Mouse (Mus musculus): ENCODE results near the gene Mansc4. TPM values are rescaled to one million over a fixed set of nuclear protein-coding genes. Genes with fewer than 3 reads are reported as not detected.

Mansc4 gene
- polyA plus RNA-seq (2015; fragmentation: Nextera tagmentation; extraction: Ambion mirVana), result 0.97 and 0.99 TPM in 2 replicates

DNA sequence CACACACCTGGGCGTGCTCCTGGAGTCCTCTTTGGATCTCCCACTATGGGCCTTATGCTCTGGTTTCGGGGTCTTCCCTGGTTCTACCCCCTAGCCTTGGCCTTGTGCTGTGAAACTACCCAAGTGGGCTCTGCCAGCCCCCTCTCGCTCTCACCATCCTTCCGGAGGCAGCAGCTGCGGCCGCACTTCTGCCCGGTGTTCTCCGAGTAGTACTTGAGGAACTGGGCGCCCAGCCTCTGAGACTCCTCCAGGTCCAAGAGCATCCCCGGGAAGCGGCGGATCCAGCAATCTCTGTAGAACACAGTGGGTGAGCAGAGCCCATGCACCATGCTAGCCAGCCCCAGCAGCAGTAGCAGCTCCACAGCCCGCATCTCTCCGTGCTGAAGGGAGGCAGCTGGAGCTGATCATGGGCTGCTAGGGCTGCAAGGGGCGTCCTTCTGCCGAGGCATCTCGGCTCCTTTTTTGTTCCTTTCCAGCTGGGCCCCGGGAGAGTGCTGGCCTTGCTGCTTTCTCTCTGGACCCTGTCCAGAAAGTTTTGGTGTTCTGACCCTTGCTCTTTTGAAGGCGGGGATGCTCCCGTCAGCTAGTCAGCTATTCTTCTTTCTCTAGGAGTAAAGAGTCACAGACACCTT is at the start of gene Mansc4:
TSS of gene Mansc4 (minus strand) at position 439 of the 632 bp plus-strand sequence.
- peak within 1 kb of the TSS; percentile 58 for H3K9ac ChIP-seq
- no peaks in the 10 kb centered on the region for H3K36me3 ChIP-seq
- no peak for ATAC-seq (ENCODE audit: low FRiP score)
- no peak within 1 kb of the TSS for H3K27ac ChIP-seq
- H3K27me3 ChIP-seq, result 0 out of 2 replicates have a peak, but pooled peaks cover 10% of the 10 kb centered on the region
- WGBS, result 7% methylated on average over 20 of the region's 20 CpGs
- H3K9me3 ChIP-seq, result no peaks in the 10 kb centered on the region
- peak within 1 kb of the TSS; percentile 56 for H3K4me2 ChIP-seq
- peaks cover 19% of the 10 kb centered on the region for H3K4me1 ChIP-seq (replicated peaks)
- H3K4me3 ChIP-seq, result peak within 1 kb of the TSS; percentile 27

DNA sequence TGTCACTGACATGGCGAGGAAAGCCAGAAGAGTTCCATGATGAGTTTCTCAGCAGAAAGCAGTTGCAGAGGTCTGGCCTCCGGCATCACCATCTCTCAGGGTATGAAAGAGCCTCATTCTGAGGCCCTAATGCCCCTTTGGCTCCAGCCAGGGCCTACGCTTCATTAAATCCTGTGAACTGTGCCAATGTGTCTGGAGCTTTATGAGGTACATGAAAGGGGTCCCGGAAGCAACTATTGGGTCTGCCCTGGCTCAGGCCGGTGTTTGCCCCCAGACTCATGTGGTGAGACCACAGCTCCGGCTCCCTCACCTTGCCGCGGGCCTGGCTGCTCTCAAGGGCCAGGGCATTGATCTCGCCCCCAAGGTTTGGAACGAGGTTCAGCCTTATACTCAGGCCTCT is 40.4 kb upstream of the Mansc4 start:
- H3K36me3 ChIP-seq, result no peaks in the 10 kb centered on the region
- ATAC-seq (ENCODE audit: low FRiP score), result no peak
- no peak overlapping the region for H3K9ac ChIP-seq
- H3K9me3 ChIP-seq, result no peaks in the 10 kb centered on the region
- no peak overlapping the region for H3K4me3 ChIP-seq
- no peaks in the 10 kb centered on the region for H3K4me1 ChIP-seq (replicated peaks)
- H3K4me2 ChIP-seq, result no peak overlapping the region
- WGBS, result 93% methylated on average over 10 of the region's 10 CpGs
- no peaks in the 10 kb centered on the region for H3K27me3 ChIP-seq
- no peak overlapping the region for H3K27ac ChIP-seq

DNA sequence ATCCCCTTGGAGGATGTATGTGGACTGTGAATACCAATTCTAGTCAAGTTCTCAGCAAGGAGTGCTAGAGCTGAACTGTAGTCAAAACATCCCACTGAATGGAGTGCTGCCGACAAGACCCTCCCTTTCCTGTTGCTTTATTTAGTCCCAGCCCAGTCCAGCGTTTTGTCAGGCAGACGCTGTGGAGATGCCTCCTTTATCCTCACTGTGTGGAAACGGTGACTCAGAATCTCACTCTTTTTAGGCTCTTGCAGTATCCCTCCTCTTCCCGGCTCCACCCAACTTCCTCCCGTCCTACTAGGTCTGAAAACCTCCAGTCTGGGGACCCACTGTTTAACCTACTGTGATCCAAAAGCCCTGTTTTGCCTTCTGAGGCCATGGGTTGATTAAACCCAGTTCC is 34.5 kb upstream of the Mansc4 start:
- 60% methylated on average over 6 of the region's 6 CpGs for WGBS
- ATAC-seq (ENCODE audit: low FRiP score), result no peak
- Histone ChIP-seq H3K4me2 (no peak overlapping the region), H3K9me3 (no peaks in the 10 kb centered on the region), H3K4me1 (replicated peaks) (no peaks in the 10 kb centered on the region), H3K27ac (no peak overlapping the region), H3K9ac (no peak overlapping the region), H3K36me3 (no peaks in the 10 kb centered on the region), H3K4me3 (no peak overlapping the region), H3K27me3 (no peaks in the 10 kb centered on the region)

DNA sequence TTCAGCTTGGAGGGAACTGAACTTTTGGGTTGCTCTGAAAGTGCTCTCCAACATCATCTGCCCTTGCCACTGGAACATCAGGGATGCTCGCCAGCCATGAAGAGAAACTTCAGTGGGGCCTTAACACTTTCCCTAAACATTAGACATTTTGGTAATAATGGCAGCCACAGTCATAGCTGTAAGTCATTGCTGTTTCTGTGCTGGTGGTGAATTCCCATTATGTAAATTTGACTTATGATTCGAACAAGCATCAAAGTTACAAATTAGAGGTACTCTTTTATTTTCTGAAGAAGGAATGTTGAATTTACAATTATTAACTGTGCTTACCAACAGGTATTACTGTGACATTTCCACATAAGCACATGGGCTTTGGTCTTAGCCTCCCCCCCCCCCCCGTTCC is 31.4 kb upstream of the Mansc4 start:
- no peak overlapping the region for H3K9ac ChIP-seq
- no peaks in the 10 kb centered on the region for H3K36me3 ChIP-seq
- H3K27ac ChIP-seq, result no peak overlapping the region
- no peaks in the 10 kb centered on the region for H3K27me3 ChIP-seq
- ATAC-seq (ENCODE audit: low FRiP score), result no peak
- H3K4me1 ChIP-seq (replicated peaks), result no peaks in the 10 kb centered on the region
- H3K4me2 ChIP-seq, result no peak overlapping the region
- 91% methylated on average over 3 of the region's 3 CpGs for WGBS
- H3K4me3 ChIP-seq, result no peak overlapping the region
- H3K9me3 ChIP-seq, result no peaks in the 10 kb centered on the region

DNA sequence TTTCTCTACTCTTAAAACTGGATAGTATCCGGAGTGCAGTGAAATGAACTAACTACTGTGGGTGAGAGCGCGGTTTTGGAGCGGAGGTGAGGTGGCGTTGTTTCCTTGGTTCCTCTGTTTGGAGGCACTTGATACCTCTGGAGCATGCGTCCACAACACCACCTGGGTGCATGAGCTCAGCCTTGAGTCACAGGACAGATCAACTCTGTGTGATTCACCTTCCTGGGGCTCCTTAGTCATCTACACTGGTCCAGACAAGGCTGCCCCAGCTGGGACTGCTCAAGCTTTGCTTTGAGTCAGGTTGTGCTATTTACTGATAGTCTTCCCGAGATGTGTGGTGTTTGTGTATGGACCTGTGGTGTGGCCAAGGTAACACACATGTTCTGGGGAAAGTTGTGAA is 30.9 kb upstream of the Mansc4 start:
- no peaks in the 10 kb centered on the region for H3K4me1 ChIP-seq (replicated peaks)
- H3K27ac ChIP-seq, result no peak overlapping the region
- ATAC-seq (ENCODE audit: low FRiP score), result no peak
- H3K9ac ChIP-seq, result no peak overlapping the region
- no peaks in the 10 kb centered on the region for H3K9me3 ChIP-seq
- H3K36me3 ChIP-seq, result no peaks in the 10 kb centered on the region
- no peaks in the 10 kb centered on the region for H3K27me3 ChIP-seq
- H3K4me2 ChIP-seq, result no peak overlapping the region
- WGBS, result 97% methylated on average over 7 of the region's 7 CpGs
- H3K4me3 ChIP-seq, result no peak overlapping the region

DNA sequence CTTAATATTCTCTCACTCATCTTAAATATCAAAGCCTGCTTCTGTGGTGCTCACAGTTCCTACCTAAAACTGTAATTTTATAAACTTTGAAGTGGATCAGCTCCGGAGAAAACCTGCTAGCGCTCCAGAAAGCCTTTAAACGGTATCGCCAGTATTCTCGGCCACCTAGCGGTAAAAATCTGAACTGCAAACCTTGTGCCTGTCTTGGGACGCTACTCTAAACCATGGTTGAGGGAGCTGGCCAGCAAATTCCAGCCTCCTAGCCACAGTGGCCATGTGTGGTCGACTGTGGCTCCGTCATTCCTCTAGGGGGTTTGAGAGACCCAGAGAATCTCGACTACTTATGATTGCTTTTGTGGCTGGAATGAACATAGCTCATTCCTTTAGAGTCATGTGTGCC is 29.7 kb upstream of the Mansc4 start:
- H3K4me1 ChIP-seq (replicated peaks), result no peaks in the 10 kb centered on the region
- H3K27ac ChIP-seq, result no peak overlapping the region
- H3K36me3 ChIP-seq, result peaks cover under 1% of the 10 kb centered on the region; the same call in 1 of the 2 replicates
- ATAC-seq (ENCODE audit: low FRiP score), result no peak
- H3K9ac ChIP-seq, result no peak overlapping the region
- H3K4me3 ChIP-seq, result no peak overlapping the region
- no peaks in the 10 kb centered on the region for H3K9me3 ChIP-seq
- no peaks in the 10 kb centered on the region for H3K27me3 ChIP-seq
- WGBS, result 13% methylated on average over 10 of the region's 10 CpGs
- no peak overlapping the region for H3K4me2 ChIP-seq

DNA sequence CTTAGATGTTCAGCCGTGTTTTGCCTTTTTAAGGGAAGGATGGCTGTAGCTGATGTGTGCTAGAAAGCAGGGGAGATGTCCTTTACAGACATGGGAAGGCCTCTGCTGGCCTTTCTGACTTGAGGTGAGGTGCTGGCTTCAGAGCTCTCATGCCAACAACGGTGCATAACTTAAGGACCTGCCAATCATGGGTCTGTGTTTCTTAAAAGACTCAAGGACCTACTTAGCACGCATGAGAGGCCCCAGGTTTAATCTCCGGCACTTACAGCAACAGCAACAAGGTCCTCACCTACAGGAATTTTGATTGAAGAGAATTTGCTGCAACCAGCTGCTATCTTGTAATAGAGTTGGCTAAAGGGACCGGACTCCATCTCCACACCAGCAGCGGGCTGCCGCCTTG is 22.5 kb upstream of the Mansc4 start:
- H3K9me3 ChIP-seq, result no peaks in the 10 kb centered on the region
- H3K4me1 ChIP-seq (replicated peaks), result no peaks in the 10 kb centered on the region
- peaks cover 58% of the 10 kb centered on the region for H3K36me3 ChIP-seq
- H3K9ac ChIP-seq, result no peak overlapping the region
- no peak for ATAC-seq (ENCODE audit: low FRiP score)
- H3K4me2 ChIP-seq, result no peak overlapping the region
- WGBS, result 92% methylated on average over 7 of the region's 7 CpGs
- H3K4me3 ChIP-seq, result no peak overlapping the region
- H3K27me3 ChIP-seq, result no peaks in the 10 kb centered on the region
- H3K27ac ChIP-seq, result no peak overlapping the region

DNA sequence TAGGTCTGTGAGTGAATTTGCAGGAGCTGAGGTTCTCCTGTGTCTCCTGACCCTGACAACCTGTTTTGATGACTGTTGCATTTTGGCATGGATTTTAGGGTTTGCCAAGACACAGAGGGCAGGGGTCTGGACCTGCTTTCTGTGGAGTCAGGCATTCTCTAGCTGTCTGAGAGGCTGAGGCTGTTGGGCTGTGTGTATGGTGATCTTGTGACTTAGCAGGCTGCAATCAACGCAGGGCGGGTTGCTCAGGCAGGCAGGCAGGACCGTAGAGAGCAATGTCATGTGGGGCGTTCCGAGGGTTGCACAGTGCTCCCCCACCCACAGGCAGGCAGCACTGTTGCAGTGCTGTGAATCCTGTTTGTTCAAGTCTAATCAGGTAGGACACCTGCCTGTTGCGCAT is 19.9 kb upstream of the Mansc4 start:
- WGBS, result 97% methylated on average over 6 of the region's 6 CpGs
- ATAC-seq (ENCODE audit: low FRiP score), result no peak
- Histone ChIP-seq H3K9ac (no peak overlapping the region), H3K4me2 (no peak overlapping the region), H3K27me3 (no peaks in the 10 kb centered on the region), H3K4me1 (replicated peaks) (no peaks in the 10 kb centered on the region), H3K9me3 (no peaks in the 10 kb centered on the region), H3K36me3 (peaks cover 76% of the 10 kb centered on the region), H3K27ac (no peak overlapping the region), H3K4me3 (no peak overlapping the region)

DNA sequence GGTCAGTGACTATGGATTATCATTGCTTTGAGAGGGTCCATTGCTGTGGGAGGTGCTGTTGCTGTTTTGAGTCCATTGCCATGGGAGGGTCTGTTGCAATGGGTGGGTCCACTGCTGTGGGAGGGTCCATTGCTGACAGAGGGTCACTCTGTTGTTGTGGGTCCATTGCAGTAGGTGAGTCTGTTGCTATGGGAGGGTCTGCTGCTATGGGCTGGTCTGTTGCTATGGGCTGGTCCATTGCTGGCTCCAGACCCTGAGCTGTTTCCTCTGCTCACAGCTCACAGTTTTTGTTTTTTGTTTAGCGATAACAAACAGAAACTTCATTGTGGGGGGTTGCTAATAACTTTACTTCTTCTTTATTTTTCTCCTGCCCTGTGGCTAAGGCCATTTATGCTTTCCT is 18.7 kb upstream of the Mansc4 start:
- Histone ChIP-seq H3K4me3 (no peak overlapping the region), H3K9ac (no peak overlapping the region), H3K27ac (no peak overlapping the region), H3K9me3 (no peaks in the 10 kb centered on the region), H3K36me3 (peaks cover 66% of the 10 kb centered on the region), H3K27me3 (no peaks in the 10 kb centered on the region), H3K4me1 (replicated peaks) (no peaks in the 10 kb centered on the region), H3K4me2 (no peak overlapping the region)
- ATAC-seq (ENCODE audit: low FRiP score), result no peak
- 96% methylated on average over 1 of the region's 1 CpGs for WGBS

DNA sequence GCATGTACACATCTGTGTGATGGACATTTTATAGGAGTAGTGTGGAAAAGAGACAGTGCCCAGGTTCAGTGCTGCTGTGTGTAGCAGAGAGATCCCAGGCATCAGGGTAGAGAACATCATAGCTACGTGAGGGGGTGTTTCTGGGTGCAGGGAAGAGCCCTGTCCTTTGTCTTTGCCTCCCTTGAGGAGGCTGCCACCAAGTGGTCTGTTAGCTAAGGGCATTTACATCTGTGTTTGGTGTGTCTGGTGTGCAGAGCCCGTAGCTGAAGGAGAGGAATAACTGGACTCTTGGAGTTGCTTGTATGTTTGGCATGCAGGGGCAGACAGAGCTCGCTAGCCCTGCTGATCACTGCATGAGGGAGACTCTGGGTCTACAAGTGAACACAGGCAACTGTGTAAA is 15.5 kb upstream of the Mansc4 start:
- 0 out of 2 replicates have a peak, but pooled peaks cover 8% of the 10 kb centered on the region for H3K4me1 ChIP-seq (replicated peaks)
- no peak overlapping the region for H3K27ac ChIP-seq
- H3K4me2 ChIP-seq, result no peak overlapping the region
- WGBS, result 93% methylated on average over 3 of the region's 3 CpGs
- H3K4me3 ChIP-seq, result no peak overlapping the region
- no peak overlapping the region for H3K9ac ChIP-seq
- H3K36me3 ChIP-seq, result peaks cover 36% of the 10 kb centered on the region
- no peaks in the 10 kb centered on the region for H3K9me3 ChIP-seq
- no peaks in the 10 kb centered on the region for H3K27me3 ChIP-seq
- no peak for ATAC-seq (ENCODE audit: low FRiP score)

DNA sequence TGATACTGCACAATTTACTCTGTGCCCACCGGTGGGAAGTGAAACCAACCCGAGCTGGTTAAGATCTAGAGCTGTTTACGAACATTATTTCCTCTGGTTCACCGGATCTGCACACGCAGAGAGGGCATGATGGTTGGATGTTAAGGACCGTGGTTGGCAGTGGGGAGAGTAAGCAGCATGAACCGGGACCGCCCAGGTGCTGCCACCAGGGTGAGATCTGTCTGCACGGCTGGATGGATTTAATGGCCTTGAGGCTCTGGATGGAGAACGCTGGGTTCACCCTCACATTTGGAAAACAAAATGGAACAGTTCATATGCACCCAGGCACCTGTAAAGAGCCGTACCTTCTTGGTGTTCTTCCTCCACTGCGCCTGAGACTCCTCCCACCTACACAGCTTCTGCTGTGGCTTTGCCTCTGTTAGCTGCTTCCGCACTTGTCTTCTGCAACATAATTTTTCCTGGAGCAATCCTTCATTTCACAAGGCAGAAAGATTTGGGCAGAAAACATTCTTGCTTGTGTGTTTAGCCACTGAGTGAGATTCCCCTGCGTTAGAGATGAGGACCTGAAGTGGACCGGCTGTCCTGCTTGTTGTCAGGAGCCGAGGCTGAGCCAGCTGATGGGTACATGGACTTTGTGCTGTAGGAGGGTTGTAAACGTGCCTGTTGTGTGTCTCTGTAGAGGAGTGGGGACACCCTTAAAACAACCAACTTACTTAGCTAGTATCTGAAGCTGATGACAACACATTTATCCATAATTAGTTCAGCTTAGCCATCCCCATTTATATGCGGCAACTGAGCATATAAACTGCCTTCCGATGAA is 12.8 kb upstream of the Mansc4 start:
- no peak overlapping the region for H3K9ac ChIP-seq
- H3K9me3 ChIP-seq, result no peaks in the 10 kb centered on the region
- H3K4me2 ChIP-seq, result no peak overlapping the region
- peaks cover 27% of the 10 kb centered on the region for H3K36me3 ChIP-seq
- H3K27ac ChIP-seq, result no peak overlapping the region
- no peak for ATAC-seq (ENCODE audit: low FRiP score)
- peaks cover 17% of the 10 kb centered on the region for H3K4me1 ChIP-seq (replicated peaks)
- no peaks in the 10 kb centered on the region for H3K27me3 ChIP-seq
- H3K4me3 ChIP-seq, result no peak overlapping the region
- WGBS, result 85% methylated on average over 19 of the region's 19 CpGs

DNA sequence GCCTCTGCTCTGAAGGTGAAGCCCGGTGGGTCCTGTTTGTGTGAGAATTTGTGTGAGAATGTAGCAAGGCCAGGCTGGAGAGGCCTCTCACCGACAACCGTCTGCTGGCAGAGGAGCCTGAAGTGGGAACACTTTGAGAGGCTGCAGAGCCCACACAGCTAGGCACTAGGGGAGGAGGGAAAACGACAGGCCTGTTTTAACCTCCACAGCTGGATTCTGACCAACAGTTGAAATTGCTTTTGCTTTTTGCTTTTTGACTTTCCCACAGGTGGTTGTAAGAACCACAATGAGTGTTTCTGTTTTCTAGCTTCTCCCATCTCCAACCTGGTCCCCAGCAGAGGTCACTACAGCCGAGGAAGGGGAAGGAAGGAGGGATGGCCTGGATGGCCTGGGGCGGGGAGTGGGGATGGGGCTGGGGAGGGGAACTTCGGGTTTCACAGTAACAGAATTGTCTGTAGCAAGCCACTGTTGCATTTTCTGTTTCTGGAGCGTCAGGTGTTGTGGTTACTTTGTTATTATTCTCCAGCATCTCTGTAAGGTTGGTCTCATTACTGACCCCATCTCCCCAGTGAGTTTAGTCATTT is 10.6 kb upstream of the Mansc4 start:
- Histone ChIP-seq H3K9ac (no peak overlapping the region), H3K4me1 (replicated peaks) (peaks cover 36% of the 10 kb centered on the region), H3K4me3 (no peak overlapping the region), H3K27me3 (no peaks in the 10 kb centered on the region), H3K4me2 (no peak overlapping the region), H3K36me3 (peaks cover 13% of the 10 kb centered on the region), H3K9me3 (no peaks in the 10 kb centered on the region), H3K27ac (no peak overlapping the region)
- 62% methylated on average over 8 of the region's 8 CpGs for WGBS
- ATAC-seq (ENCODE audit: low FRiP score), result no peak
